Mouse (Mus musculus): ENCODE results near the gene Clybl. TPM values are rescaled to one million over a fixed set of nuclear protein-coding genes. Genes with fewer than 3 reads are reported as not detected.

The Clybl gene
- polyA plus RNA-seq, 1 experiment from 2014 or later, result 8.4 TPM

DNA sequence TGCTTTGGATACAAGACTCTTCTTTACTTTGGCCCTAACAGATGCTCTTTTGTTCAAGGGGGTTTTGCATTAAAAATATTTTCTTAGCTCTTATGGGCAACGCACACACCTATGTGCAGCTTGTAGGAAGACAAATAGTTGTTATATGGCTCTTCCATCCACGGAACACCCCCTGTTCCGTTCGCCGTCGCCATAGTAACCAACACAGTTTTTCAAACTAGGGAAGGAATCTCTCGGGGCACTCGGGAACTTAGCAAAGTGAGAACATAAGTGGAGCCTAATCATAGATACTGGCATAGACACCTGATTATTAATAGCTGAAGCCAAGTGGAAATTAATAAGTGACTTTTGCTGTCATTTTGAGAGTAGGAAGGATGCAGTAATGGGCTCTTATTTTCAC is 123.6 kb downstream of the Clybl start:
- Histone ChIP-seq H3K4me1 (replicated peaks; ENCODE audit: control insufficient read depth, insufficient read depth, low read length) (no peaks in the 10 kb centered on the region), H3K9ac (replicated peaks; ENCODE audit: low read depth, low read length) (no peak overlapping the region), H3K36me3 (ENCODE audit: control insufficient read depth, insufficient read depth) (no peaks in the 10 kb centered on the region), H3K27ac (ENCODE audit: low read length) (no peak overlapping the region), H3K4me2 (ENCODE audit: low read length) (no peak overlapping the region), H3K27me3 (replicated peaks; ENCODE audit: control insufficient read depth, insufficient read depth, low read length) (no peaks in the 10 kb centered on the region), H3K4me3 (replicated peaks; ENCODE audit: low read length) (no peak overlapping the region), H3K9me3 (ENCODE audit: control insufficient read depth, low read length) (no peaks in the 10 kb centered on the region)
- ATAC-seq, result peak; percentile 59
- WGBS, result 54% methylated on average over 8 of the region's 8 CpGs

GRCm38 (mm10) chr14:122312415-122312814 is 130.9 kb downstream of the Clybl start:
- H3K4me3 ChIP-seq (replicated peaks; ENCODE audit: low read length), result no peak overlapping the region
- no peak overlapping the region for H3K4me2 ChIP-seq (ENCODE audit: low read length)
- H3K36me3 ChIP-seq (ENCODE audit: control insufficient read depth, insufficient read depth), result no peaks in the 10 kb centered on the region
- ATAC-seq, result no peak
- WGBS, result 94% methylated on average over 6 of the region's 6 CpGs
- H3K27me3 ChIP-seq (replicated peaks; ENCODE audit: control insufficient read depth, insufficient read depth, low read length), result no peaks in the 10 kb centered on the region
- H3K9ac ChIP-seq (replicated peaks; ENCODE audit: low read depth, low read length), result no peak overlapping the region
- H3K4me1 ChIP-seq (replicated peaks; ENCODE audit: control insufficient read depth, insufficient read depth, low read length), result no peaks in the 10 kb centered on the region
- H3K27ac ChIP-seq (ENCODE audit: low read length), result no peak overlapping the region
- H3K9me3 ChIP-seq (ENCODE audit: control insufficient read depth, low read length), result no peaks in the 10 kb centered on the region

DNA sequence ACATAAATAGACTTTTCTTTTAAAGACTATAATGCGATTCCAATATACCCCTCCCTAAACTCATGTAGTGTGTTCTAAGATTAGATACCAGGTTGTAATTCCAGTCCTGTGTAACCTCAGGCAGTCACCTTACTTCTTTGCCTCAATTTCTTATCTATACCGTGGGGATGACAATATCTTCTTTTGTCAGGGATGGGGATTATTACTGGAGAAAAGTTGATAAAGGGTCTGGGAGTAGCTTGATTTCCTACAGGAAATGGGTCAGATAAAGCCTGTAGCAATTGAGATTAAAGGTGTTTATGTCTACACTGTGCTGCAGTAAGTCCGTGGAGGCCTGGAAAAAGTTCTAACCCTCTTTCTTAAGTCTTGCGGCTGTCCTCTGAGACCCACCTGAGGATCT is 131.8 kb downstream of the Clybl start:
- Histone ChIP-seq H3K27me3 (replicated peaks; ENCODE audit: control insufficient read depth, insufficient read depth, low read length) (no peaks in the 10 kb centered on the region), H3K27ac (ENCODE audit: low read length) (no peak overlapping the region), H3K36me3 (ENCODE audit: control insufficient read depth, insufficient read depth) (no peaks in the 10 kb centered on the region), H3K9ac (replicated peaks; ENCODE audit: low read depth, low read length) (no peak overlapping the region), H3K9me3 (ENCODE audit: control insufficient read depth, low read length) (no peaks in the 10 kb centered on the region), H3K4me3 (replicated peaks; ENCODE audit: low read length) (no peak overlapping the region), H3K4me2 (ENCODE audit: low read length) (no peak overlapping the region), H3K4me1 (replicated peaks; ENCODE audit: control insufficient read depth, insufficient read depth, low read length) (no peaks in the 10 kb centered on the region)
- 95% methylated on average over 4 of the region's 4 CpGs for WGBS
- no peak for ATAC-seq

DNA sequence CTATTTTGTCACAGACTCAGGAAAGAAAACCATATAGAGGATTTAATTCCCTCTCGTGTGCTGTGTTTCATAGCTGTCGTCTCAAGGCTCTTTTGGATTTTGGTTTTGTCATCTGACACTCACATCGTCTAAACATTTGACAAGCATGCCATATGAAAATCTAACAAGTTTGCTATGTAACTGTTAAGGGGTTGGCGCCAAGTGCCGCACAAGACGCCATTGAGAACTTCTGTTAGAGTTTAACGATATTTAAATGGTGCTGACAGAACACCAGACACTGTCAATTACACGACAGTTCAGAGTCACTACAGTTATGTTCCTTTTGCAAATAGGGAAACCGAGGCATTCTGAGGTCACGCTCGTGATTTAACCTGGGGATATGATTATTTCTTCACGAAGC is 134.2 kb downstream of the Clybl start:
- Histone ChIP-seq H3K9ac (replicated peaks; ENCODE audit: low read depth, low read length) (no peak overlapping the region), H3K36me3 (ENCODE audit: control insufficient read depth, insufficient read depth) (no peaks in the 10 kb centered on the region), H3K4me3 (replicated peaks; ENCODE audit: low read length) (no peak overlapping the region), H3K9me3 (ENCODE audit: control insufficient read depth, low read length) (no peaks in the 10 kb centered on the region), H3K27me3 (replicated peaks; ENCODE audit: control insufficient read depth, insufficient read depth, low read length) (0 out of 2 replicates have a peak, but pooled peaks cover 2% of the 10 kb centered on the region), H3K4me2 (ENCODE audit: low read length) (no peak overlapping the region), H3K27ac (ENCODE audit: low read length) (no peak overlapping the region), H3K4me1 (replicated peaks; ENCODE audit: control insufficient read depth, insufficient read depth, low read length) (no peaks in the 10 kb centered on the region)
- peak; percentile 52 for ATAC-seq
- WGBS, result 72% methylated on average over 12 of the region's 12 CpGs

DNA sequence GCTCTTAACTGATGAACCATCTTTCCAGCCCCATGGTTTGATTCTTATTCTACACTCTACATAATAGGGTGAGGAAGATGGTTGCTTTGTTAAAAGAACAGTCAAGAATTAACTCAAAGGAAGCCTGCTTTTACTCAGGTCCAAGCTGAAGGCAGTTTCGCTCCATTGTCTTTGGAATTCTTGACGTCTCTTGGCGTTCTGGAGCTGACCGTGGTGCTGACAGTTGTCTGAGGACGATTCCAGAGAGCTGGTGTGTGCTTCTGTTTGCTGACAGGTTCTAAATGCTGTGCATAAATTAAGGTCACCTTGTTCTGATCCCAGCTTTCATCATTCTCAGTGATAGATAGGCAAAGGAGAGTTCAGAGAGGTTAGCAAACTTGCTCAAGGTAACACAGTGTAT is 140.6 kb downstream of the Clybl start:
- Histone ChIP-seq H3K27me3 (replicated peaks; ENCODE audit: control insufficient read depth, insufficient read depth, low read length) (0 out of 2 replicates have a peak, but pooled peaks cover 2% of the 10 kb centered on the region), H3K4me3 (replicated peaks; ENCODE audit: low read length) (no peak overlapping the region), H3K4me2 (ENCODE audit: low read length) (no peak overlapping the region), H3K36me3 (ENCODE audit: control insufficient read depth, insufficient read depth) (no peaks in the 10 kb centered on the region), H3K9me3 (ENCODE audit: control insufficient read depth, low read length) (no peaks in the 10 kb centered on the region), H3K27ac (ENCODE audit: low read length) (no peak overlapping the region), H3K4me1 (replicated peaks; ENCODE audit: control insufficient read depth, insufficient read depth, low read length) (peaks cover 13% of the 10 kb centered on the region), H3K9ac (replicated peaks; ENCODE audit: low read depth, low read length) (no peak overlapping the region)
- WGBS, result 31% methylated on average over 5 of the region's 5 CpGs
- no peak for ATAC-seq

DNA sequence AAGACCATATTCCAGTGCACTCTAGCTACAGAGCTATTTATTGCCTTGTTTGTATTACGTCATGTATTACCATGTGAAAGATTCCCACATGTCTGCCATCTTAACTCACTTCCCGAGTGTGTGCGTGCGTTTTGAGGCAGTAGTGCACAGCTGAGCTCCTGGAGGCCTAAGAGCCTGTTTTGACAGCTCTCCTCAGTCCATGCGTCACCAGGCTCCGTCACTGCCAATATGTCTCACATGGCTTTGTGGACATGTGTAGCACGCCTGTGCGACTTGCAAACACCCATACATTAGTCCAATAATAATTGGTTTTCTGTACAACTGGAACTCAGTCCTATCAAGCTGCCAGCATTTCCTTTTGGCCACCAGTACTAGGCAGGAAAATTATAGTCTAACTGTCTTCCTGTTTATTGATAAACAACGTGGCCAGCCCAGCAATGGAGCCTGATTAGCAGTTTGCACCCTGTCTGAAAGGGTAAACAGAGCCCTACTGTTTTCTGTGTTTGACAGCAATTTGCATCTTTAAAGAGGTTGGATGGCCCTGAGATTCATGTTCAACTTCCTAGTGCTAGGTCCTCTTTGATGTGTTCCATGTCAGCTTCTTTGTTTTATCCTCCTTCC is 142.4 kb downstream of the Clybl start:
- Histone ChIP-seq H3K9me3 (ENCODE audit: control insufficient read depth, low read length) (no peaks in the 10 kb centered on the region), H3K27me3 (replicated peaks; ENCODE audit: control insufficient read depth, insufficient read depth, low read length) (peaks cover 11% of the 10 kb centered on the region; the same call in 1 of the 2 replicates)
- peak; percentile 99 for ATAC-seq

DNA sequence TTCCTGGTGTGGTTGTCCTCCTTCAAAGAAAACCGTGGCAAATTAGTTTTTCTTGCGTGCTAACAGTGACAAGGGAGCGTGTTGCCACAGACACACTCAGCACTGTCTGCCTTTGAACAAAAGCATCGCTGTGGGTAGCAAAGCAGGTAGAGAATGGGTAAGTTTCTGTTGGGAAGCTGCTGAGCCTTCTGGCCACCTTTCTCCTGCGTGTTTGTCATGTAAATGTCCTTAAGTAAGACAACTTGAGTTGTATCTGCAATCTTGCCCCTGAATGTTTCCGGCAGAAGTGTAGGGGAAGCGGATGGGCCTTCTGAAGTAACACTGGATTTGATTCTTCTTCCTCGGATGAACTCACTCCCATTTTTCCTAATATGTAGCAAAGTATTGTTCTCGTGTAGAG is 148.6 kb downstream of the Clybl start:
- Histone ChIP-seq H3K4me3 (replicated peaks; ENCODE audit: low read length) (no peak overlapping the region), H3K4me1 (replicated peaks; ENCODE audit: control insufficient read depth, insufficient read depth, low read length) (no peaks in the 10 kb centered on the region), H3K4me2 (ENCODE audit: low read length) (no peak overlapping the region), H3K9ac (replicated peaks; ENCODE audit: low read depth, low read length) (no peak overlapping the region), H3K27ac (ENCODE audit: low read length) (no peak overlapping the region), H3K9me3 (ENCODE audit: control insufficient read depth, low read length) (no peaks in the 10 kb centered on the region), H3K27me3 (replicated peaks; ENCODE audit: control insufficient read depth, insufficient read depth, low read length) (peaks cover 9% of the 10 kb centered on the region), H3K36me3 (ENCODE audit: control insufficient read depth, insufficient read depth) (no peaks in the 10 kb centered on the region)
- 74% methylated on average over 9 of the region's 9 CpGs for WGBS
- no peak for ATAC-seq

More for the DNA sequence above, 142.4 kb downstream of the Clybl start:
- no peak overlapping the region for H3K27ac ChIP-seq (ENCODE audit: low read length)
- no peak overlapping the region for H3K4me3 ChIP-seq (replicated peaks; ENCODE audit: low read length)
- H3K4me2 ChIP-seq (ENCODE audit: low read length), result no peak overlapping the region; the same call in 1 of the 2 replicates
- 19% methylated on average over 9 of the region's 9 CpGs for WGBS
- H3K36me3 ChIP-seq (ENCODE audit: control insufficient read depth, insufficient read depth), result no peaks in the 10 kb centered on the region
- H3K9ac ChIP-seq (replicated peaks; ENCODE audit: low read depth, low read length), result no peak overlapping the region
- H3K4me1 ChIP-seq (replicated peaks; ENCODE audit: control insufficient read depth, insufficient read depth, low read length), result peaks cover 13% of the 10 kb centered on the region

DNA sequence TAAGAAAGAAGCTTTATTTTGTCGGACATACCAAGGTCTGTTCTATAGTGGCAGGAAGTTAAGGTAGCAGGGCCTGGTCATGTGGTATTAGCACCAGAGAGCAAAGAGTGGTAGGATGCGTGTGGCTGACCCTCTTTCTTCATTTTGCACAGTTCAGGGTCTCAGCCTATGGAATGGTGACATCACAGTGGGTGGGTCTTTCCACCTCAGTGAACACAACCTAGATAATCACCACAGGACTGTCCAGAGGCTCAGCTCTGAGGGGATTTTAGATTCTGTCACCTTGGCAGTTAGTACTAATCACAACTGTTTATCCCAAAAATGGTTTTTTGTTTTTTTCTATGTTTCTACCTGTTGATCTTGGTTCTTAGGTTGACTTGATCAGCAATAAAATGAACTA is 149.2 kb downstream of the Clybl start:
- no peaks in the 10 kb centered on the region for H3K9me3 ChIP-seq (ENCODE audit: control insufficient read depth, low read length)
- WGBS, result 88% methylated on average over 2 of the region's 2 CpGs
- no peak overlapping the region for H3K9ac ChIP-seq (replicated peaks; ENCODE audit: low read depth, low read length)
- no peak for ATAC-seq
- no peak overlapping the region for H3K4me2 ChIP-seq (ENCODE audit: low read length)
- no peaks in the 10 kb centered on the region for H3K4me1 ChIP-seq (replicated peaks; ENCODE audit: control insufficient read depth, insufficient read depth, low read length)
- H3K36me3 ChIP-seq (ENCODE audit: control insufficient read depth, insufficient read depth), result no peaks in the 10 kb centered on the region
- no peak overlapping the region for H3K27ac ChIP-seq (ENCODE audit: low read length)
- H3K4me3 ChIP-seq (replicated peaks; ENCODE audit: low read length), result no peak overlapping the region
- peaks cover 9% of the 10 kb centered on the region for H3K27me3 ChIP-seq (replicated peaks; ENCODE audit: control insufficient read depth, insufficient read depth, low read length)

DNA sequence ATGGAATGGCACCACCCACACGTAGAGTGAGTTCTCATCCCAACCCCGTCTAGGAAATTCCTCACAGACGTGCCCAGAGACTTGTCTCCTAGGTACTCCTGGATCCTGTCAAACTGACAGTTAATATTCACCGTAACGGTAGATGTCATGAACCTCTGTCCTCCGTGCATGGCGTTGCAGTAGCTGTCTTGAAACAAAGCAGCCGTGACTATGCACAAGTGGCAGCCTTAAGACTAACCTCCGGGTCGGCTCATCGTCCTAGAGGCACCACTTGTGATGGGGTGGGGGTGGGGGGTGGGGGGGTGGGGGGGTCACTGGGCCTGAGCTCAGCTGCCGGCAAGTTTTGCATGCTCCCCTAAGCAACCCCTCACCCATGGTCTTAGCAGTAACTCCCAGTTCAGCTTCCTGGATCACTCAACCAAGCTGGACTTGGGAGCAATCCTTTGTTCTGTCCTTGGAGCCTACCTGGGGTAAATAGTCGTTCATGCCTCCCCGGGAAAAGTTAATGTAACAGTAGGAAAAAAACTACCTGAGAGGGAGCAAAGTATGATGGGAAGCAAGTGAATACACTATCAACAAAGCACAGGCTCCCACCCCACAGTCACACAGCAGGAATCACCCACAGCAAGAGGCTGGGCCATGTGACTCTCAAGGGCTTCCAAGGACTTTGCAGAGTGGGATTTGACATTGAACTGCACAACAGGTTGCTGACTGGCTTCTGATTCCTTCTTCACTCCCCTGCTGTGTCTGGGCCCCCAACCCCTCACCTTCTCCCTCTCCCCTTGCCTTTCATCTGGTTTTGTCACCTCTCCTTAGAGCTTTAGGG is 150.3 kb downstream of the Clybl start:
- ATAC-seq, result no peak

More for the DNA sequence above, 150.3 kb downstream of the Clybl start:
- Histone ChIP-seq H3K27me3 (replicated peaks; ENCODE audit: control insufficient read depth, insufficient read depth, low read length) (peaks cover 9% of the 10 kb centered on the region), H3K9ac (replicated peaks; ENCODE audit: low read depth, low read length) (no peak overlapping the region), H3K9me3 (ENCODE audit: control insufficient read depth, low read length) (no peaks in the 10 kb centered on the region), H3K36me3 (ENCODE audit: control insufficient read depth, insufficient read depth) (no peaks in the 10 kb centered on the region), H3K4me1 (replicated peaks; ENCODE audit: control insufficient read depth, insufficient read depth, low read length) (0 out of 2 replicates have a peak, but pooled peaks cover 1% of the 10 kb centered on the region), H3K4me3 (replicated peaks; ENCODE audit: low read length) (no peak overlapping the region), H3K4me2 (ENCODE audit: low read length) (no peak overlapping the region), H3K27ac (ENCODE audit: low read length) (no peak overlapping the region)
- WGBS, result 76% methylated on average over 14 of the region's 14 CpGs
